Mouse (Mus musculus) telencephalon, adult 2 months (tissue): ENCODE data around the gene Nrros.

ENCODE experiments used
- DNase-seq: peaks from one replicate; pipeline ENCODE4 v3.0.0-alpha.2; 2011; ENCODE audit warnings: low read depth, low spot score

The Nrros gene

DNA sequence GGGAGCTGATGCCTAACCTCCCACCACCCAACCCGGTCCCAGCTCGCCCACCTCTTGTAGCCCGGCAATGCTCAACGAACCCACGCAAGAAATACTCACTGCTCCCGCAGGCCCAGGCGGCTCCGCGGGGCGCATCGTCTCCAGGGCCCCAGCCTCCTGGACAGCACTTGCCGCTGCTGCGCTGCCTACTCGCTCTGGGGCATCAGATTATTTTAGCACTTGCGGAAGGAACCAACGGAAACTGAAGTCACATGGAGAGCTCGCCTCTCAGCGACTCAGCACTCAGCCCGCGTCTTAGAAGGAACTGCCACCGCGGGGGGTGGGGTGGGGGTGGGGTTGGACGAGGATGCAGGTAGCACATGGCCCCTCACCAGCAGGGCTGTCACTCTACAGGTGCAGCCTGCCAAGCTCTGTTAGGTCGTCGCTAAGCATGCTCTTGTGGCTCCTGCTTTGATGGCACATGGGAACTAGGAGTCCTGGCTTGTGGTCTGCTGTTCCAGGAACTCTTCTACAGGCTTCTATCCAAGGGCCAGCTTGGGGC is at the start of gene Nrros:
Gene Nrros (minus strand): TSS at position 314 of the 541 bp plus-strand sequence.
- DNase-seq, result peak; percentile 67

- peak; percentile 85 for DNase-seq
These were observed 49.6 kb upstream of the Nrros start for GRCm38 (mm10) chr16:32214804-32215576.

- no peak for DNase-seq
These were observed 48.8 kb upstream of the Nrros start for GRCm38 (mm10) chr16:32214156-32214555.

- DNase-seq, result no peak
These were observed 39.5 kb upstream of the Nrros start for GRCm38 (mm10) chr16:32204902-32205301.

GRCm38 (mm10) chr16:32202681-32203080 is 37.3 kb upstream of the Nrros start:
- peak; percentile 33 for DNase-seq

GRCm38 (mm10) chr16:32201004-32201325 is 35.6 kb upstream of the Nrros start:
- no peak for DNase-seq

DNA sequence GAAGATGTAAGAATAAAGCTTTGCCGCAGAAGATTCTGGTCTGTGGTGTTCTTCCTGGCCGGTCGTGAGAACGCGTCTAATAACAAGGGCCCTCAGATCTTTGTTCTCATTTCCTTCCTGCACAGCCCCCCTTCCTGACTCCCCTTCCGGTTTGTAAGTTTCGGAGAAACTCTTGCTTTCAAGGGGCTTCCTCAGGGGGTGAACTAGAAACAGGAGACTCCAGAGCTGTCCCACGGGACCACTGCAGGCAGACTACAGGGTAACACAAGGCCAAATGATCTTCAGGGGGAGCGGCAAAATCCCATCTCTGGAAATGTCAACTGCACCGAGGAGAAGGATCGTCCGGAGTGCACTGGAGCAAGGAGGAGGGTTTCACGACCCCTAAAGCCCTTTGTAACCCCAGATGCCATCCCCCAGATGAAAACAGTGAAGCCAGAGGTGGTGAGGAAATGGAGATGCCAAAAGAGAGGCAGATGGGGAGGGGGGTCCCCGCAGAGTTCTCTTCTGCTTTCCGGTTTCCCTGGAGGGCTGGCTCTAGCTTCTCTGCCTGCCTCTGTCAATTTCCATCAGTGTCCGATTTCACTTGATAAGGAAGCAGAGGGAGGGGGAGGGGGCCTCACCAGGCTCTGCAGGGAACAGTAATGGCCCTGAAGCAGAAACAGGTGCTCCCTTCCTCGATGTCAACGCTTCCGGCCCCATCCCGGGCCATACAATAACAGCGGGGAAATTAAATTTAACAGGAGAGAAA is 35.0 kb upstream of the Nrros start:
- DNase-seq, result no peak

DNA sequence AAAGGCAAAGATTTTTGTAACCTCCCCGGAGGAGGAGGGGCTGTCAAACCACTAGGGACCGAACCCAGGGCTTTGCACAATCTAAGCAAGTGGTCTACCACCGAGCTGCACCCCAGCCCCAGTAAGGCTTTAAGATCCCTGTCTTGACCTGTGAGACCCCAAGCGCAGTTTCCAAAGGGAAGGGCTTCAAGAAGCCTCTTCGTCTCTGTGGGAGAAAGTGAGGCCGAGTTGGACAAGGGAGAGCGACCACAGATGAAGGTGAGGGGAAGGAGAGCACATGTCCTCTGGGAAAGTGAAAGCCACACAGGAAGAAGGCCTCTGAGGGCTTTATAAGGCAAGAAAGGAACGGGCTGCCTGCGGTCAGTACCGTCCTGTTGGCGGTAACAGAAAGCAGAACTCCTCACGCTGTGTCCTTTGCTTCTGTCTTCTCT is 24.6 kb upstream of the Nrros start:
- peak; percentile 36 for DNase-seq

GRCm38 (mm10) chr16:32189109-32189508 is 23.7 kb upstream of the Nrros start:
- DNase-seq, result no peak

DNA sequence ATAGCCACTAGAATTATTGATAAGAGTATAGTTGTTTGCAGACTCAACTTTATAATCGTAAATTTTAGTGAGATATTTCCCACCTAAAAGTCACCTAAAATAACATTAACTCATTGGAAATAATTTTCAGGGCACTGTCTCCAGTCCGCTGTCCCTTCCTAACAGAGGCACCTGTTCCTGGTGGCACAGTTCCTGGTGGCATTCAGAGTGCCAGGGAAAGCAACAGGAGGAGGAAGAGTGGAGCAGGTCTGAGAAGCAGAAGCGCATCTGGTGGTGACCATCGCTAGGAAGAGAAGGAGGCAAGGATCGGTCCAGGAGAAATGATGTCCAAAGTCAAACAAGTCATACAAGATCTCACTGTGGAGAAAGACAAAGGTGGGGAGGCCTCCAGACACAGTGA is 20.7 kb upstream of the Nrros start:
- no peak for DNase-seq

GRCm38 (mm10) chr16:32179333-32179901 is 14.0 kb upstream of the Nrros start, which contains the start of gene Bex6:
Gene Bex6, plus strand, starts transcription at chr16:32179823.
- no peak for DNase-seq

DNA sequence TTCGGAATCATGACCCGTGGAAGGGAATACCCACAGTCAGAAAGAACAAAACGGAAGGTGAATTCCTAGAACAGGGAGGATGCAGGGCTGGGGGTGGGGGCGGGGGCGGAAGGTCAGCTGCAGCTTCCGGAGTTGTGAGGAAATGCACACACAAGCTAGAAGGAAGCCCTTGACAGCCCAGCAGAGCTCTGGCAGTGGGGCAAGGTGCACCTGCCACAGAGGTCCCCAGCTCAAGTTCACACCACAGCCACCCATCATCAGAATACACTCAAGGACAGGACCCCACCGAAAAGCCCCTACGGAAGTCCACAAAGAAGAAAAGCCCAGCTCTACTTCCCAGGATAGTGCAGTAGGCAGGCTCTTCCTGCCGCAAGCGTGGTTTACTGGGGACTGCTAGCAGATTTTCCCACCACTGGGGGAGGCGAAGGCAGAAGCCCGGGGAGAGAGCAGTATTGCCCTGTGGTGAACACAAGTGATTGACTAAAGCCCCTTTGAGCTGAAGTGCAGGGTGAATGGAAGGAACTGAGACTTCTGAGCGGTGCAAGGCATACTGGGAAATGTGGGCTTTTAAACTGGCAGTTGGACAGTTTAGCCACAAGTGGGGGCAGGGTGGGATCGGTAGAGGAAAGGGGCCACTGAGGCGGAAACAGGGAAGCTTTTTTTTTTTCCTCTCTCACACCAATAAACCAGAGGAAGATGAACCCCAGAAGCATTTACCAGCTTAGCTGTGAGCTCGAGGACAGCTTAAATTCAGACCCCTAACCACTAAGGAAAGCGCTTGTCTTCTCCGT is 11.7 kb upstream of the Nrros start:
- no peak for DNase-seq

GRCm38 (mm10) chr16:32175029-32175428 is 9.6 kb upstream of the Nrros start:
- no peak for DNase-seq

GRCm38 (mm10) chr16:32174340-32175005 is 9.1 kb upstream of the Nrros start:
- DNase-seq, result no peak

- DNase-seq, result no peak
These were observed 8.0 kb upstream of the Nrros start for GRCm38 (mm10) chr16:32173401-32173800.

DNA sequence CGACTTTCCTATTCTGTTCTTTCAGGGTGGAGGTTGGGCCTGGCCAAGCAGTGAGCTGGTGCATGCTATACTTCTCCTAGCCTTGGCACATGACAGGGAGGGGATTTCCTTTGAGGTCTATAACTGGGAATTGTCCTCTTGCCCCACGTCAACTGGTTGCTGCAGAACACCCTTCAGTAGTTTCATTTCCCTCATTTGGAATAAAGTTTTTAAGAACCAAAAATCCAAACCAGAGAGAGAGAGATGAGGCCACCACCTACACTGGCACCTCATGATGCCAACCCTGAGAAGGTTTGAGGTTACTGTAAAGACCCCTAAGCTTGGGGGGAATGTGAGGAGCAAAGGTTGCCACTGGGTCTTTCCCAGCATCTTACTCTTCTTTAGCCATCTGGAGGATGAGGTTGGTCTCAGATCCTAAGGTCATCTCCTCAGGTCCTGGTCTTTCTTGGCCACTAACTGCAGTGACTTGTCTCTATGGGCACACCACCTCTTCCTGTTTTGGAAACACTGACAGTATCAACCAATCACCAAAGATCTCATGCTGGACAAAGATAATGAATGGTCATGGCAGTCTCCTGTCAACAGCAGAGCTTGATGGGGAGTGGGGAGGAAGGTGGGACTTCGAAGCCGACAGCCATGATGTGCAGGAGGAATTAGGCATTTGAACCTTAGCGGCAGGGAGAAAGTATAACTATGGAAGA is 5.8 kb upstream of the Nrros start:
- DNase-seq, result no peak

DNA sequence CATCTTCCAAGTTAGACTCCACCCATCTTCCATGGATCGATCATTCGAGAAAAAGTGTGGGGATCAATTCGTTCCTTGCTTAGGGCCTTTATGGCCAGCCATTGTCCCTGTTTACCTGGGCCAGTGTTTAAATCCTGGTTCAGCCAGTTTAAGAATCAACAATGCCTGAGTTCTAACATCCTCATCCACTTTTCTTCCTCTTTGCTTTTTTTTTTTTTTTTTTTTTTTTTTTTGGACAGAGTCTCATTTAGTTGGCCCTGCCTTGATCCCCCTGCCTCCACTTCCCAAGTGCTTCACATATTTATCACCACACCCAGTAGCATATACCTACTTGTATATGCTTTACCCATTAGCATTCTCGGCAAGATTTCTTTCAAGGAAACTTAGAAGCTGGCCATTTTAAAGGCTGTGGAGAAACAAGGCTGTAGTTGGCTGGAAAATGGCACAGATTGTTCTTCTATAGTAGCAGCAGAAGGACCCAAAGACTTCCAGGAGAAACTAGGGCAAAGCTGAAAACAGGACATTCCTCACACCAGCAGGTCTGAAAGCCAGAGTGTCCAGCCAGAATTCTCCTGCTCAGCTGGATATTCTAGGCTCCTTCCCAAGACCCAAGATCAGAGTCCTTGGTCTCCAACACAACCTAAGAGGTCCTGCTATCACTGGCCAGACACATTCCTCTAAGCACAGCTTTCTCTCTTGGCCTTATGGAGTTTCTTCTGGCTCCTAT is 2.6 kb upstream of the Nrros start:
- no peak for DNase-seq

DNA sequence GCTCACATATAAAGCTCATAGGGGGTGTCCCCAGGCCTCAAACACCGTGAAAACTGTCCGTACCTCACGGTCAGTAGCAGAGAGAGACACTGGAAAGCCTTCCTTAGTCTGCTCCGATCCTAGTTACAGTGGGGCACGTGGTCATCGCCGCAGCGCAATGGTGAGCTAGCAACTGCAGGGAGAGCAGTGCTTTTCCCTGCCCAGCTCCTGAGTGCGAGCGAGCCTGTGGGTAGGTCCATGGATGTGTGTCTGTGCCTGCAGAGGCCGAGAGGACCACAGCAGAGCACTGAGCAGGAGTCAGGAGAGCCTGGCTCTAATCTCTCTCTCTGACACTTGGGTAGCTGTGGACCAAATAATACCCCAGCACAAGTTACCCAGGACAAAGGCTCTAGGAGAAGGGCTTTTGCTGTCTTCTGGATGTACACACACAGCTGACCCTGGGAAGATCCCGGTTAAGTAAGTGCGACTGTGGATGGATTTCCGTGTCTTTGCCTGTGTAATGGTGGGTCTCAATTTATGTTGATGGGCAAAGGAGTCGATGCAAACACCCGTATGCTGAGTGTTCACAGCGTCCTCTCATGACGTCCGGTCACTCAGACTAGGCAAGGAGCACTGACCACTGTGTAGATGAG is 882 bp downstream of the Nrros start:
- DNase-seq, result no peak

GRCm38 (mm10) chr16:32163891-32164290 is 1.5 kb downstream of the Nrros start:
- DNase-seq, result no peak
